Mouse (Mus musculus) layer of hippocampus, adult 18-20 months (tissue): ENCODE data around the gene Nfkbib. TPM values are rescaled to one million over a fixed set of nuclear protein-coding genes. Genes with fewer than 3 reads are reported as not detected.

ENCODE experiments used
- DNase-seq, 2 experiments: peaks; one replicate each; pipeline ENCODE4 v3.0.0; 2022; ENCODE audit warnings: low spot score in 2 of 2
- total RNA-seq, 2 experiments: library from RNA; stranded (reverse); gene quantifications; 2 replicates each; pipeline ENCODE4 v1.2.3; 2021

Gene Nfkbib
- total RNA-seq, 2 experiments from 2014 or later, result 29.0 to 29.2 TPM

DNA sequence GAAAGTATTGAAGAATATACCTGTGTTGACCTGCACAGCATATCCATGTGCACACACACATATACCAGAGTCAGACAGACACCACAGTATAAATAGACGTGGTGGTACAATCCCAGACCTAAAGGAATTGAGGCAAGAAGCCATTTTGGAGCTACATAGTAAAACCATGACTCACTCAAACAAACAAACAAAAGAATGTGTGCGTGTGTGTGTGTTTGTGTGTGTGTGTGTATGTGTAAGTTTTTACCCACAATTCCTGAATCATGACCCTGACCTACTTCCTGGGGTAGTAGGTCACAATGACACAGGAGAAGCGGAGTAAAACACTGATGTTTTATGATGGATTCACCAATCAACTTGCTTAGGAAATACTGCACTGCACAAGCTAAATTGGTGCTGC is 34.1 kb upstream of the Nfkbib start:
- DNase-seq, result no peak

DNA sequence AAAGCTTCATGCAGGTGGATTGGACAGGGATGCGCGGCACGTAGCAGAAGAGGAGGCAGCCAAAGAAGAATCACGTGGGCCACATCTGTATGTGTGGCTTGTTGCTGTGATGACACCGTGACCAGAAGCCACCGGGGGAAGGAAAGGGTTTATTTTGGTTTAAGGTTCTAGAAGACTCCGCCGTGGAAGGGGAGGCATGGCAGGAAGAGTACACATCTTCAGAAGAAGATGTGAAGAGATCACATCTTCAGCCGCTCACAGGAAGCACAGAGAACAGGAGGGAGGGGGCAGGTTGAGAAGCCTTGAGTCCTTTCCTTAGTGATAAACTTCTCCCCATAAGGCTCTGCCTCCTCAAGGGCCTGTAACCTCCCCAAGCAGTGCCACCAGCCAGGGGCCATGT is 32.7 kb upstream of the Nfkbib start:
- DNase-seq, result no peak

- peak in 1 of 2 experiments; percentile 77 for DNase-seq
Observed at GRCm38 (mm10) chr7:28796562-28796975, 29.3 kb upstream of the Nfkbib start.

- no peak for DNase-seq
Observed at GRCm38 (mm10) chr7:28795832-28796231, 28.5 kb upstream of the Nfkbib start.

DNA sequence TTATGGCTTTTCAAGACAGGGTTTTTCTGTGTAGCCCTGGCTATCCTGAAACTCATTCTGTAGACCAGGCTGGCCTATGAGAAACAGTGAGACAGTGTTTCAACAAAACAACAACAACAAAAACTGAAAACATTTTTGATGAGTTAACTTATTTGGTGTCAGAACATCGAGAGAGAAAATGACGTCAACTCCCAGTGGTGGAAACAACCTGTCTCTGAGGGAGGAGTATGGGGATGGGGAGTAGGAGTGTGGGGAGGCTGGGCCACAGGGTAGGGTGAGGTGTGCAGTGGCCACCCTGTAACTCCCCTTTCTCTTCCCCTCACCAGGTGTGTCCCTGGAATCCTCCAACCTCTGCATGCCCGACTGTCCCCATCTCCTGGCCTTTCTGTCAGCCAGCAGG is 27.2 kb upstream of the Nfkbib start:
- no peak for DNase-seq

- DNase-seq, result no peak
Observed at GRCm38 (mm10) chr7:28793834-28794233, 26.5 kb upstream of the Nfkbib start.

DNA sequence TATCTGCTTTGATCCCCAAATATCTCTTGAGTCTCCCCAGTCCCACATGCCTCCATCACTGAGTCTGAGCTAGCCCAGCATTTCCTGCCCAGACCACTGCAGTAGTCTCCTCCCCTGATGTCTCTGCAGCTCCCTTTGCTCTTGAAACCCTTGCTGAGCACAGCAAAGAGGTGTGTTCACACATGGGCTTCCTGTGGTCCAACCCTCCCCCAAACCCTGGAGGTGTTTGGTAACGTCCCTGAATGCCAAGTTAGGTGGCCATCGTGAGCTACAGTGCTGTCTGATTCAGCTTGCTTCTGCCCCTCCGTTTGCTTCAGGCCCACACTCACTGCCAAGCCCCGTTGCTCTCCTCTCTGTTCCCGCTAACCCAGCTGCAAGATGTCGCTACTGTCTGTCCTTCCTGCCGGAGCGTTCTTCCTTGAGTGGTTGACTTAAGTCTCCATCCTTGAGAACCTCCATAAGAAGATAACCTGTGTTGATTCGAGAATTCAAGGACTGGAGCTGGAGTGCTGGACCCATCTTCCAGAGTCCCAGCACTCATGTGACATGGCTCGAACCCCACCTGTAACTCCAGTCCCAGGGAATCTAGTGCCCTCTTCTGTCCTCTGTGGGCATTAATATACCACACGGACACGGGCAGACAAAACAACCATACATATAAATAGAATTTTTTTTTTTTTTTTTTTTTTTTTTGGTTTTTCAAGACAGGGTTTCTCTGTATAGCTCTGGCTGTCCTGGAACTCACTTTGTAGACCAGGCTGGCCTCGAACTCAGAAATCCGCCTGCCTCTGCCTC is 25.3 kb upstream of the Nfkbib start:
- no peak for DNase-seq

DNA sequence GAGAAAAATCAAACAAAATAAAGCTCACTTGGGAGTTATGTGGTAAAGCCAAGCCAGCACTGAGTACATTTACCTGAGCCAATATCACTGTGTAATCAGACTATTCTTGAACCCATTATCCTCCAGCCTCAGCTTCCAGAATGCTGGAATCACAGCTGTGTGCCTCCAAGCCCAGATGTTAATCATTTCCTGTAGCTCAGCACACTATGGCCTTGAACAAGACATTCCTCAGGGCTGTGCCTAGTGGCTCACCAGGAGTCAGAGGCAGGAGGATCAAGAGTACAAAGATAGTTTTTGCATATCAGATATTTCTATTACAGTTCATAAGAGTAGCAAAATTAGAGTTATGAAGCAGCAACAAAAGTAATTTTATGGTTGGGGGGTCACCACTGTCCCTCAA is 24.4 kb upstream of the Nfkbib start:
- no peak for DNase-seq

DNA sequence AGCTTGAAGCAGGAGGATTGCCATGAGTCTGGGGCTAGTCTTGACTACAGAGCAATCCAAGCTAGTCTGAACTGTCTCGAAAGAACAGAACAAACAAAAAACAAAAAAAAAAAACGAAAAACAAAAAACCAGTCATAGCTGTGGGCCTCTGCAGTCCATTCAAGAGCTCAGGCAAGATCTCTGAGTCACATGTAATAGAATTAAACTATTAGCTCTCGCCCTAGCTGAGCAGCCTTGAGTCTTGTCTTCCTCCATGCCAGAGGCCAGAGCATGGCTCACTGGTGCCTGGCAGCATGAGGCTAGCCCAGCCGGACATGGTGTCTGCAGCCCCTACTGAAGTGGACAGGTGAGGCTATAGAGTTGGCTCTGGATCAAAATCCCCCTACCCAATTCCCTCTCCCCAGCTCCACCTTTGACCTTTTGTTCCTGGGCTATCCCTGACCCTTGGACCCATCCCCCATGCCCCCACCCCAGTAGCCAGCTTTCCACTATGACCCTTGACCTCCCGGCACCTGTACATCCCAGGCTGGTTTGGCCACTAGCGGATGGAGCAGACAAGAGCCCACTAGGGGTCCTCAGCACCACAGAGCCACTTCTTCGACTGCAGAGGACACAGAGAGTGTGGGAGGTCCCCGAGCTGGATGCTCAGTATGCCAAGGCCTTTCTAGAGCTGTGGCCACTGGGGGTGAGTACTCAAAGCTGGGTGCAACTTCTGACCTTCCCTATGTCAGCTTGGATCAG is 22.9 kb upstream of the Nfkbib start:
- DNase-seq, result no peak

GRCm38 (mm10) chr7:28789235-28789634 is 21.9 kb upstream of the Nfkbib start:
- DNase-seq, result no peak

- no peak for DNase-seq
Observed at GRCm38 (mm10) chr7:28788307-28789195, 21.2 kb upstream of the Nfkbib start, which contains the start of gene Rinl. Rinl (plus strand) TSS chr7:28788969.

DNA sequence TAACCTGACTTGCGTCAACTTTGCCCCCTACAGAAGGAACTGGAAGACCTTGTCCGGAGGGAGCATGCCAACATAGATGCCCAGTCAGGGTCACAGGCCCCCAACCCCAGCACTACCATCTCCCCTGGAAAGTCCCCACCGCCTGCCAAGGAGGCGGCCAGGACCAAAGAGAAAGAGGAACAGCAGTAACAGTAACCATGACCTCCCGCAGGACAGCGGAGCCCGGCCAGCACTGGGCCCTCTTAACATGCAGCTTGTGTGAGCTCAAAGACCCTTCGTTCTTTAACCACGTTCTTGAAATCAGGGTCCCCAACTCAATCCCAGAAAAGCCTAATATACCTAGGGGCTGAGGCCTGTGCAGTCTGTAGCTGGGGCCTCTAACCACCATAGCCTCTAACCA is 20.6 kb upstream of the Nfkbib start:
- no peak for DNase-seq

DNA sequence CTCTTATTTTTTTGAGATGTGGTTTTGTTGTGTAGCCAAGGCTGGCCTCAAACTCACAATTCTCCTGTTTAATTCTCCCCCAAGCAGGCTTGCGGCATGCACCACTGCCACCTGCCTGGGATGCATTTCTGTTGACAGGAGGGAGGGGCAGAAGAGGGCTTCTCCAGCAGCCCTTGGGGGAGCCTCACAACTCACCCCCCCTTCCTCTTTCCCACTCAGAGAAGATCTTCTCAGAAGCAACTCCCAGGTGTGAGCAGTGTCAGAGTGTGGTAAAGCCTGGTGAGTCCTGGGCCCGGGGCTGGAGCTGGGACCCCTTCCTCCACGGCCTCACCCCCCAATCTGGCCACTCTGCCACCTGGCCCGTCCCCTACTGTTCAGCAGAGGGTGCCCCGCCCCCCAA is 17.8 kb upstream of the Nfkbib start:
- no peak for DNase-seq

DNA sequence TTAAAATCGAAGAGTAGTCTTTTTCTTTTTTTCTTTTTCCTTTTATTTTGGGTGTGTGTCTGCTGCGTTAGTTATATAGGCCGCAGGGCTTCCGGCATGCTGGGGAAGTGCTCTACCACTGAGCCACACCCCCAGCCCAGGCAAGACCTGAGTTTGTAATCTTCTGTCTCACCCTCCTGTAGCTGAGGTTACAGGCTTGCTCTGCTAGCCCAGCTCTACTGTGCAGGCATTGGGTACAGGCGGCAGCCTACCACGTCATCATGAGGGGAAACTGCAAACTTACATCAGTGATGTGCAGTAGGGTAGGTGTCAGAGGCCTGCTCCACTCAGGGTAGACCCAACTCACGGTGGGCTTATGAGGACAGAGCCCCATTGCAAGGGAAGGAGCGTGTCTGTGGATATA is 13.9 kb upstream of the Nfkbib start:
- no peak for DNase-seq

GRCm38 (mm10) chr7:28780857-28781256 is 13.5 kb upstream of the Nfkbib start:
- no peak for DNase-seq

DNA sequence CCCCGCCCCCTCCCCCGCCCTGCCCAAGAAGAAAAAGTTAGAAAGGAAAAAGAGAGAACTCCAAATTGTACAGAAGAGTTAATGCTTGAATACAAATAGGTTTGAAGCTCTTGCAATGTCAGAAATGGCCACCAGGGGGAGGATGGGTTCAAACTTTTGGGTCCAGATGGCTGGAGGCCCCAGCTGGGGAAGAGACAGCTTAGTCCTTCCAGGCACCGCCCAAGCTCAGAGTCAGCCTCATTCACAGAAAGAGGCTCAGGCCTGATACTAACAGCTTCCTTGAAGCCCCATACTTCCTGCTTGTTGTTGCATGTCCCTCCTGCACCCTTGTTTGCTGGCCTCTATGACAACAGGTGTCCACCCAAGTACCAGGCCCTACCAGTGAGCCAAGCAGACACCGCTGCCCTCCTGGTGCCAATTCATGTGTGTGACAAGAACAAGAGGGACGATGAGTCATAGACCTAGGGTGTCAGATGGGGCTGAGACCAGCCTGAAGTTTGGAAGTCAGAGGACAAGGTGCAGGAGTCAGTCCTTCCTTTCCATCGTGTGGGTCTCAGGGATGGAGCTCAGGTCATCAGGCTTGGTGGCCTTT is 12.9 kb upstream of the Nfkbib start:
- DNase-seq, result peak; percentile 81 to 96

DNA sequence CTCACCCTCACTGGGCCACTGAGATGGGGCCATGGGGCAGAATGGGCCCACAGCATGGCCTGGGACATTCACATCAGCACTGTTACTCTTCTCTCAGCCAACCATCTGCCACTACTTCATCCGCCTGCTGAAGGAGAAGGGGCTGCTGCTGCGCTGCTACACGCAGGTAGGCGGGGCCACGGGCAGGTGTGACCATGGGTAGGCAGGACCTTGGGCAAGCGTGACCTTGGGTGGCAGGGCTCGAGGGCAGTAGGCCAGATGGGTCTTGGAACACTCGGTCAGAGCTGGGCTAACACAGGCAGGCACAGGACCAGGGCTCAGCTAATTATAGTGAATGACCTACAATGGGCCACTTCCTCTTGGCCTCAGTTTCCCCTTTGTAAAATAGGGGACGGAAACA is 11.5 kb upstream of the Nfkbib start:
- DNase-seq, result no peak

- DNase-seq, result no peak
Observed at GRCm38 (mm10) chr7:28775129-28775528, 7.8 kb upstream of the Nfkbib start.

DNA sequence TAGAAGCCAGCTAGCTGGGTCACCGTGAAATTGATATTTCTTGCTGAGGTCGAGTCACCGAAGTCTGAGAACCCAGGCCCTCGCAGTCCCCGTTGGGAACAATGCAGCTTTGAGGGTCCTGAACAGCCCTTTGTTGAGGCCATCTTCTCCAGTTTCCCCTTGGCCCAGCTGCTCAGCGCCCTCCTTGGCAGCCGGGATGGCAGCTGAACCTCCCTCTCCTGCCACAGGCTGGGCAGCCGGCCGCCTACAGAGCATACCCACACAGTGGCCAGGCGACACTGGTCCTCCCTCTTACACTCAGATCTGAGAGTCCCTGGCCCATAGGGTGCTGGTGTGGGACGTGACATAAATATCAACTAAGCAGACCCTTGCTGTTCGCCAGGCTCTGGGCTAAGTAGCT is 6.9 kb upstream of the Nfkbib start:
- DNase-seq, result peak in 1 of 2 experiments; percentile 35

DNA sequence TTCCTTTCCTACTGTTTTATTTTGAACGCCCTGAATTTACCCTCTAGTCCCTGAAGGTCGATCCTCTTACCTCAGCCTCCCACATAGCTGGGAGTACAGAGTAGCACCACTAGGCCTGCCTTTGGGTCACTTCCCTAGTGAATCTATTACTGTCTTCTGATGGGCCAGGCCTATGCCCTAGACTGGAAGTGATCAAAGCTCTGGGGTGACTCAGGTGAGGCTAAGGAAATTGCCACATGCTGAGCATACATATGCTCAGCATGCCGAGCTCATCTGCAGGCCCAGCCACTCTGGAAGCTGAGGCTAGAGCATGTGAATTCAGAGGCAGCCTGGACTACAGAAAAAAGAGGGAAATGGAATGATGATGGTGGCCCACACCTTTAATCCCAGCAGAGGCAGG is 5.9 kb upstream of the Nfkbib start:
- DNase-seq, result no peak

GRCm38 (mm10) chr7:28771867-28772266 is 4.6 kb upstream of the Nfkbib start:
- no peak for DNase-seq
